Mouse (Mus musculus): ENCODE measurements around the gene Aldh3b3. TPM values are rescaled to one million over a fixed set of nuclear protein-coding genes. Genes with fewer than 3 reads are reported as not detected.

Gene Aldh3b3
- total and polyA plus RNA-seq, 2 experiments from 2014 or later = 0.29 TPM; not detected in 1

DNA sequence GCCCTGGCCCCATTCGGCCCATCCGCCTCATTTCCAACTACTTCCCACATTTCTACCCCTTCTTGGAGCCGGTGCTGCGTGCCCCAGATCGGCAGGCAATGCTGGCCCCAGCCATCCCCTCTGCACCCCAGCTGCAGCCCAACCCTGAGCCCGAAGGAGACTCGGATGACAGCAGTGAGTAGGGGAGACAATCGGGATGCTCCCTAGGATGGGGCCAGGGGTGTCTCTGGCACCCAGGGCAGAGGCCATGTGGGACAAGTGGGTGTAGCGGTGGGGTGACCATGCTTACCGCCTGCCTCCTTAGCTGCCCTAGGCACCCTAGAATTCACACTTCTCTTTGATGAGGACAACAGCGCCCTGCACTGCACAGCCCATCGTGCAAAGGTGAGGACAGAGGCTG lies 45.2 kb downstream of the Aldh3b3 start:
- peaks cover 30% of the 10 kb centered on the region for H3K36me3 ChIP-seq (replicated peaks; ENCODE audit: control insufficient read depth, insufficient read depth, low read length)
- no peaks in the 10 kb centered on the region for H3K27me3 ChIP-seq (ENCODE audit: control insufficient read depth, insufficient read depth, low read length)
- WGBS = 54% methylated on average over 12 of the region's 12 CpGs
- peak overlapping the region; percentile 25 for H3K4me3 ChIP-seq (ENCODE audit: low read depth, low read length)
- TF ChIP-seq CTCF (IDR thresholded peaks at IDR 0.05; ENCODE audit: low read depth) (no peak), EP300 (IDR thresholded peaks at IDR 0.05; ENCODE audit: low read depth) (no peak)
- H3K9me3 ChIP-seq (replicated peaks; ENCODE audit: control insufficient read depth, low read length) = no peaks in the 10 kb centered on the region
- peak overlapping the region; percentile 85 for H3K27ac ChIP-seq (ENCODE audit: low read depth)
- peaks cover 39% of the 10 kb centered on the region for H3K4me1 ChIP-seq (ENCODE audit: control insufficient read depth, insufficient read depth)
- no peak for ATAC-seq (ENCODE audit: insufficient read depth, low read depth)
- no peak for DNase-seq (ENCODE audit: low spot score)
- H3K4me2 ChIP-seq (ENCODE audit: low read depth, low read length) = peak overlapping the region; percentile 49
- H3K9ac ChIP-seq (replicated peaks; ENCODE audit: low read depth, low read length) = peak overlapping the region; percentile 31; the same call in 1 of the 2 replicates

DNA sequence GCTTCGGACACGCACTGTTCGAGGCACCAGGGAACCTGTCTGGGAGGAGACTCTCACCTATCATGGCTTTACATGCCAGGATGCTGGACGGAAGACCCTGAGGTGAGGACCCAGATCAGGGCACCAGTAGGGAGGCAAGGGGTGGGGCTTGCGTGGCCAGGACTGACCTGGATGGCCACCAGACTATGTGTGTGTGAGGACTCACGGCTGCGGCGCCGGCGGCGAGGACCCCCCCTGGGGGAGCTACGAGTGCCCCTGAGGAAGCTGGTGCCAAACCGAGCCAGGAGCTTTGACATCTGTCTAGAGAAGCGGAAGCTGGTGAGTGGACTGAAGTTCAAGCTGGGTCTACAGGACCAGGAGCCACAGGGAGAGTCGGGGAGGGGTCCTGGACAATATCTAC lies 45.9 kb downstream of the Aldh3b3 start:
- ATAC-seq (ENCODE audit: insufficient read depth, low read depth) = no peak
- Histone ChIP-seq H3K9ac (replicated peaks; ENCODE audit: low read depth, low read length) (peak overlapping the region; percentile 12; the same call in 1 of the 2 replicates), H3K9me3 (replicated peaks; ENCODE audit: control insufficient read depth, low read length) (no peaks in the 10 kb centered on the region), H3K4me1 (ENCODE audit: control insufficient read depth, insufficient read depth) (peaks cover 39% of the 10 kb centered on the region), H3K27me3 (ENCODE audit: control insufficient read depth, insufficient read depth, low read length) (no peaks in the 10 kb centered on the region), H3K36me3 (replicated peaks; ENCODE audit: control insufficient read depth, insufficient read depth, low read length) (peaks cover 37% of the 10 kb centered on the region), H3K27ac (ENCODE audit: low read depth) (peak overlapping the region; percentile 33; the same call in 1 of the 2 replicates), H3K4me2 (ENCODE audit: low read depth, low read length) (peak overlapping the region; percentile 49), H3K4me3 (ENCODE audit: low read depth, low read length) (peak overlapping the region; percentile 25; the same call in 1 of the 2 replicates)
- 66% methylated on average over 15 of the region's 15 CpGs for WGBS
- DNase-seq (ENCODE audit: low spot score) = no peak
- TF ChIP-seq CTCF (IDR thresholded peaks at IDR 0.05; ENCODE audit: low read depth) = no peak
- no peak for TF ChIP-seq EP300 (IDR thresholded peaks at IDR 0.05; ENCODE audit: low read depth)

DNA sequence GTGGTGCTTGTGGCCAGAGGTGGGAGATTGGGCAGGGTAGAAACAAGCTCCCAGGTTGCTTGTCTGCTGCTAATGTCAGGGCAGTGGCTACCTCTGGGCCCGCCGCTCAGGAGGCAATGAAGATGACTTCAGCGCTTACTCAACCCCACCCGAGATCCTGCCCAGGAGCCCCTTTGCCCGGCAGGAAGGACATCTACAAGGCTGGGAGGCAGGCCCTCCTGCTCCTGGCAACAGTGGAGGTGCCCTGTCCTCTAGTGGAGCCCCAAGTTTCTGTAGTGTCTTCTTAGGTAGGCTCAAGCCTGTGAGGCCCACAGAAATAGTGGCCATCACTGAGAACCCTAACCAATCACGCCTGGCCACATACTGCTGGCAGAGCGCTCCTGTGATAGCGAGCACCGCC lies 46.6 kb downstream of the Aldh3b3 start:
- no peaks in the 10 kb centered on the region for H3K27me3 ChIP-seq (ENCODE audit: control insufficient read depth, insufficient read depth, low read length)
- ATAC-seq (ENCODE audit: insufficient read depth, low read depth) = no peak
- TF ChIP-seq CTCF (IDR thresholded peaks at IDR 0.05; ENCODE audit: low read depth) (no peak), EP300 (IDR thresholded peaks at IDR 0.05; ENCODE audit: low read depth) (no peak)
- no peak overlapping the region for H3K9ac ChIP-seq (replicated peaks; ENCODE audit: low read depth, low read length)
- H3K4me2 ChIP-seq (ENCODE audit: low read depth, low read length) = no peak overlapping the region
- H3K9me3 ChIP-seq (replicated peaks; ENCODE audit: control insufficient read depth, low read length) = no peaks in the 10 kb centered on the region
- no peak for DNase-seq (ENCODE audit: low spot score)
- 57% methylated on average over 9 of the region's 9 CpGs for WGBS
- H3K4me1 ChIP-seq (ENCODE audit: control insufficient read depth, insufficient read depth) = peaks cover 34% of the 10 kb centered on the region
- H3K36me3 ChIP-seq (replicated peaks; ENCODE audit: control insufficient read depth, insufficient read depth, low read length) = peaks cover 45% of the 10 kb centered on the region
- H3K4me3 ChIP-seq (ENCODE audit: low read depth, low read length) = no peak overlapping the region
- peak overlapping the region; percentile 52 for H3K27ac ChIP-seq (ENCODE audit: low read depth)

DNA sequence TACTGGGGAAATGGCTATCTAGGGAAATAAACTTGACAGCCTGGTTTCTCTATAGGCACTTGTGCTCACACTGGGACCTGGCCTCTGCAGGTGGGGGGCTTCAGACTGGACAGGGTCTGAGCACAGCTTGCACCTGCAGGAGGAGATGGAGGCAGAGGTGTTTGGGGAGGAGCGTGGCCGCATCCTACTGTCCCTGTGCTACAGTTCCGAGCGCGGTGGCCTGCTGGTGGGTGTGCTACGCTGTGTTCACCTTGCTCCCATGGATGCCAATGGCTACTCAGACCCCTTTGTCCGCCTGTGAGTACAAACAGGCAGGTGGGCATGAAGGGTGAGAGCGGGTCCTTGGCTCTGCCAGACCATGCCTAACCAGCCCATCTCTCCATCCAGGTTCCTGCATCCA lies 47.5 kb downstream of the Aldh3b3 start:
- TF ChIP-seq EP300 (IDR thresholded peaks at IDR 0.05; ENCODE audit: low read depth) = no peak
- no peak for TF ChIP-seq CTCF (IDR thresholded peaks at IDR 0.05; ENCODE audit: low read depth)
- Histone ChIP-seq H3K9me3 (replicated peaks; ENCODE audit: control insufficient read depth, low read length) (no peaks in the 10 kb centered on the region), H3K27me3 (ENCODE audit: control insufficient read depth, insufficient read depth, low read length) (no peaks in the 10 kb centered on the region)

DNA sequence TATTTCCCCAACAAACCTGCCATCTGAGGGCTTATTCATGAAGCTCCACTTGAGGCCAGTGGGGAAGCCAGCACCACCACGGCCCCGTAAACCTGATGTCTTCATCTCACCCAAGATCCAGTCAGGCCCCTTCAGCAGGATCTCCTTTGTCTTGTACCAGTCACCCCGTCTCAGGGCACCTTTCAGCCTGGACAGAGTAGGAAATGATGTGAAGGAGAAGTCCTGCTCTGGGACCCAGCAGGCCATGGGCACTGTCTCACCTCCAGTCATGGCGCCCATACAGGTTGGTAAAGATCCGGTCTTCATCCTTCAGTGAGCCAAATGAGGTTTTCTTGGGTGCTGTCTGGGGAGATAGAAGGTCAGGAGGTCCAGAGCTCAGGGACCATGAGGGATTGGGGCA lies 52.6 kb downstream of the Aldh3b3 start:
- Histone ChIP-seq H3K4me3 (ENCODE audit: low read depth, low read length) (no peak overlapping the region), H3K27ac (ENCODE audit: low read depth) (no peak overlapping the region), H3K36me3 (replicated peaks; ENCODE audit: control insufficient read depth, insufficient read depth, low read length) (peaks cover 51% of the 10 kb centered on the region), H3K9me3 (replicated peaks; ENCODE audit: control insufficient read depth, low read length) (no peaks in the 10 kb centered on the region), H3K27me3 (ENCODE audit: control insufficient read depth, insufficient read depth, low read length) (no peaks in the 10 kb centered on the region), H3K4me1 (ENCODE audit: control insufficient read depth, insufficient read depth) (peaks cover 4% of the 10 kb centered on the region), H3K4me2 (ENCODE audit: low read depth, low read length) (no peak overlapping the region), H3K9ac (replicated peaks; ENCODE audit: low read depth, low read length) (no peak overlapping the region)
- no peak for ATAC-seq (ENCODE audit: insufficient read depth, low read depth)
- DNase-seq (ENCODE audit: low spot score) = no peak
- TF ChIP-seq EP300 (IDR thresholded peaks at IDR 0.05; ENCODE audit: low read depth) (no peak), CTCF (IDR thresholded peaks at IDR 0.05; ENCODE audit: low read depth) (no peak)
- 92% methylated on average over 5 of the region's 5 CpGs for WGBS

More for the DNA sequence above, 47.5 kb downstream of the Aldh3b3 start:
- peaks cover 33% of the 10 kb centered on the region for H3K4me1 ChIP-seq (ENCODE audit: control insufficient read depth, insufficient read depth)
- DNase-seq (ENCODE audit: low spot score) = no peak
- peaks cover 54% of the 10 kb centered on the region for H3K36me3 ChIP-seq (replicated peaks; ENCODE audit: control insufficient read depth, insufficient read depth, low read length)
- no peak overlapping the region for H3K9ac ChIP-seq (replicated peaks; ENCODE audit: low read depth, low read length)
- no peak for ATAC-seq (ENCODE audit: insufficient read depth, low read depth)
- H3K4me3 ChIP-seq (ENCODE audit: low read depth, low read length) = no peak overlapping the region
- H3K27ac ChIP-seq (ENCODE audit: low read depth) = no peak overlapping the region
- 94% methylated on average over 8 of the region's 8 CpGs for WGBS
- H3K4me2 ChIP-seq (ENCODE audit: low read depth, low read length) = no peak overlapping the region

DNA sequence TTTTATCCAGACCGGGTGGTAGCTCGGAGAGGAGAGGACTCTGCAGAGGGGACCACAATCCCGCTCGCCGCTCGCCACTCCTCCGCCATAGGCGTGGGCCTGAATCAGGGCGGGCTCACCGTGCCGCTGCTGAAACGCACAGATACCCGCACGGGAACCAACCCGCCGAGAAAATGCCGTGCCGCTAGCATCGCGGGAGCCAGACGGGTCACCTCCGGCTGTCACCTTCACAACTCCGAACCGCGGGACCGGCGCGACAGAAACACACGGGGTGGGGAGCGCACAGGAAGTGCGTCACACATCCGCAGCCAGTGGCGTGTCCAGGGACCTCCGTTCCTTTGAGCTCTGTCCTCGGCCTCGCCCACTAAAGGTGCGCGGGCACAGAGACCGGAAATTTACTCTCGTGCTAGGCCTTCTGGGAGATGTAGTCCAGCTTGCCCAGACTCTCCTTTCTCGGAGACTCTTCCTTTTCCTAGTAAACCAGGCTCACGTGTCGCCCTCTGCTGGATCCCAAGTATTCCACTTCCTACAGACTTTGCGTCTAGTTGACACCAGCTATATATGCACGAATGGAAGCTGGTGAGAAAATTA lies 54.1 kb downstream of the Aldh3b3 start, which contains the start of gene Ndufv1:
Gene Ndufv1 (minus strand): TSS at position 375 of the 591 bp plus-strand sequence.
- Histone ChIP-seq H3K4me3 (ENCODE audit: low read depth, low read length) (peak within 1 kb of the TSS; percentile 79), H3K36me3 (replicated peaks; ENCODE audit: control insufficient read depth, insufficient read depth, low read length) (peaks cover 37% of the 10 kb centered on the region), H3K27me3 (ENCODE audit: control insufficient read depth, insufficient read depth, low read length) (no peaks in the 10 kb centered on the region), H3K27ac (ENCODE audit: low read depth) (peak within 1 kb of the TSS; percentile 94), H3K9me3 (replicated peaks; ENCODE audit: control insufficient read depth, low read length) (no peaks in the 10 kb centered on the region), H3K4me2 (ENCODE audit: low read depth, low read length) (peak within 1 kb of the TSS; percentile 69), H3K4me1 (ENCODE audit: control insufficient read depth, insufficient read depth) (peaks cover 4% of the 10 kb centered on the region), H3K9ac (replicated peaks; ENCODE audit: low read depth, low read length) (peak within 1 kb of the TSS; percentile 84)
- peak; percentile 100 for DNase-seq (ENCODE audit: low spot score)
- WGBS = 0% methylated on average over 45 of the region's 45 CpGs
- peak; percentile 99 for ATAC-seq (ENCODE audit: insufficient read depth, low read depth)
- TF ChIP-seq EP300 (IDR thresholded peaks at IDR 0.05; ENCODE audit: low read depth) (peak; percentile 80), CTCF (IDR thresholded peaks at IDR 0.05; ENCODE audit: low read depth) (peak; percentile 91)

Measured in heart, postnatal 0 days (tissue).